Mouse (Mus musculus) MEL (cell line): ENCODE results near the gene Trnt1. TPM values are rescaled to one million over a fixed set of nuclear protein-coding genes. Genes with fewer than 3 reads are reported as not detected.

ENCODE experiments used
- DNase-seq: peaks from one replicate; pipeline ENCODE4 v3.0.0; 2011; ENCODE audit warnings: low read depth, low spot score
- H3K27ac ChIP-seq: 2 replicates; pipeline ENCODE4 v1.5.1; 2012; ENCODE audit warnings: low read depth, mild to moderate bottlenecking, control low read depth, low read length, moderate library complexity; ENCODE audit not compliant: control insufficient read depth
- H3K27me3 ChIP-seq, 2 experiments: fragments of 150-350 bp in 1 of 2; sonication (generic) in 1 of 2; 2 replicates each; pipeline ENCODE4 v1.6.1; 2012; ENCODE audit warnings: low read length in 2 of 2, mild to moderate bottlenecking in 2 of 2, improper control_type of control experiment in 1 of 2, moderate library complexity in 1 of 2; ENCODE audit not compliant: insufficient read depth in 2 of 2, control insufficient read depth in 1 of 2
- H3K36me3 ChIP-seq, 2 experiments: 2 replicates each; pipeline ENCODE4 v1.6.1; 2012 to 2014; ENCODE audit warnings: low read length in 2 of 2, improper control_type of control experiment in 1 of 2, inconsistent platforms in 1 of 2, mild to moderate bottlenecking in 1 of 2; ENCODE audit not compliant: insufficient read depth in 2 of 2, control insufficient read depth in 1 of 2
- H3K4me1 ChIP-seq, 2 experiments: fragments of 150-350 bp in 1 of 2; sonication (generic) in 1 of 2; 2 replicates each; pipeline ENCODE4 v1.6.1; 2012; ENCODE audit warnings: low read length in 2 of 2, improper control_type of control experiment in 1 of 2, mild to moderate bottlenecking in 1 of 2; ENCODE audit not compliant: insufficient read depth in 2 of 2, control insufficient read depth in 1 of 2
- H3K4me3 ChIP-seq, 2 experiments: fragments of 150-350 bp in 1 of 2; sonication (generic) in 1 of 2; 2 replicates each; pipeline ENCODE4 v1.5.1; 2012; ENCODE audit warnings: low read depth in 2 of 2, low read length in 2 of 2, mild to moderate bottlenecking in 2 of 2, moderate library complexity in 2 of 2, control low read depth in 1 of 2, improper control_type of control experiment in 1 of 2; ENCODE audit not compliant: control insufficient read depth in 1 of 2, insufficient read depth in 1 of 2
- H3K79me2 ChIP-seq: 2 replicates; pipeline ENCODE4 v1.6.1; 2012; ENCODE audit warnings: mild to moderate bottlenecking, low read length, moderate library complexity; ENCODE audit not compliant: control insufficient read depth, poor library complexity, insufficient read depth
- H3K9ac ChIP-seq: 2 replicates; pipeline ENCODE4 v1.6.1; 2012; ENCODE audit warnings: low read depth, mild to moderate bottlenecking, control low read depth, low read length, moderate library complexity; ENCODE audit not compliant: control insufficient read depth, poor library complexity, severe bottlenecking
- H3K9me3 ChIP-seq: fragments of 150-350 bp; sonication (generic); replicated peaks from 2 replicates; pipeline ENCODE4 v1.6.1; 2012; ENCODE audit warnings: mild to moderate bottlenecking, low read length, improper control_type of control experiment, moderate library complexity; ENCODE audit not compliant: insufficient read depth
- CHD1 ChIP-seq: IDR thresholded peaks from 2 replicates; pipeline ENCODE4 v1.6.1; 2012; ENCODE audit warnings: low read depth, mild to moderate bottlenecking, inconsistent platforms, low read length, improper control_type of control experiment
- CHD2 ChIP-seq: IDR thresholded peaks from 2 replicates; pipeline ENCODE4 v1.6.1; 2011; ENCODE audit warnings: low read length, improper control_type of control experiment
- CTCF ChIP-seq, 3 experiments: IDR thresholded peaks in 2 of 3; conservative IDR thresholded peaks in 1 of 3; 2 replicates each; pipeline ENCODE4 v1.5.1; 2011 to 2012; ENCODE audit warnings: low read length in 3 of 3, low read depth in 2 of 3, mild to moderate bottlenecking in 2 of 3, improper control_type of control experiment in 1 of 3, inconsistent platforms in 1 of 3, mixed read lengths in 1 of 3, moderate library complexity in 1 of 3; ENCODE audit not compliant: control insufficient read depth in 1 of 3, insufficient read depth in 1 of 3, poor library complexity in 1 of 3, severe bottlenecking in 1 of 3
- E2F4 ChIP-seq: IDR thresholded peaks from 2 replicates; pipeline ENCODE4 v1.6.1; 2011; ENCODE audit warnings: low read depth, low read length, improper control_type of control experiment, borderline replicate concordance
- HCFC1 ChIP-seq: IDR thresholded peaks from 2 replicates; pipeline ENCODE4 v1.6.1; 2012; ENCODE audit warnings: low read depth, mild to moderate bottlenecking, inconsistent platforms, low read length, improper control_type of control experiment, moderate library complexity
- JUND ChIP-seq: IDR thresholded peaks from 2 replicates; pipeline ENCODE4 v1.6.1; 2011; ENCODE audit warnings: low read depth, mild to moderate bottlenecking, improper control_type of control experiment, low read length
- KAT2A ChIP-seq: conservative IDR thresholded peaks from 2 replicates; pipeline ENCODE4 v1.6.1; 2012; ENCODE audit warnings: low read depth, low read length, improper control_type of control experiment, inconsistent platforms
- MAFK ChIP-seq: IDR thresholded peaks from 2 replicates; pipeline ENCODE4 v1.6.1; 2011; ENCODE audit warnings: low read depth, mild to moderate bottlenecking, low read length, improper control_type of control experiment, borderline replicate concordance
- MAZ ChIP-seq: IDR thresholded peaks from 2 replicates; pipeline ENCODE4 v1.6.1; 2012; ENCODE audit warnings: low read depth, mild to moderate bottlenecking, inconsistent platforms, low read length, improper control_type of control experiment
- MEF2A ChIP-seq: IDR thresholded peaks from 2 replicates; pipeline ENCODE4 v1.6.1; 2014; ENCODE audit warnings: low read depth, mild to moderate bottlenecking, inconsistent platforms, low read length, improper control_type of control experiment; ENCODE audit not compliant: poor library complexity, insufficient replicate concordance, severe bottlenecking; ENCODE audit errors: extremely low read depth
- NELFE ChIP-seq: IDR thresholded peaks from 2 replicates; pipeline ENCODE4 v1.6.1; 2011; ENCODE audit warnings: low read depth, low read length, improper control_type of control experiment
- POLR2A ChIP-seq, 2 experiments: IDR thresholded peaks; 2 replicates each; pipeline ENCODE4 v1.6.1; 2011 to 2012; ENCODE audit warnings: low read length in 2 of 2, mild to moderate bottlenecking in 2 of 2, control low read depth in 1 of 2, improper control_type of control experiment in 1 of 2, low read depth in 1 of 2, moderate library complexity in 1 of 2; ENCODE audit not compliant: control insufficient read depth in 1 of 2, insufficient read depth in 1 of 2, poor library complexity in 1 of 2
- POLR2AphosphoS2 ChIP-seq: IDR thresholded peaks from 2 replicates; pipeline ENCODE4 v1.6.1; 2011; ENCODE audit warnings: low read length, improper control_type of control experiment
- POLR2AphosphoS5 ChIP-seq: IDR thresholded peaks from 2 replicates; pipeline ENCODE4 v1.6.1; 2012; ENCODE audit warnings: low read depth, borderline replicate concordance, mild to moderate bottlenecking, inconsistent platforms, low read length, moderate library complexity, mixed read lengths
- RAD21 ChIP-seq: IDR thresholded peaks from 2 replicates; pipeline ENCODE4 v1.6.1; 2011; ENCODE audit warnings: mild to moderate bottlenecking, low read depth, low read length, improper control_type of control experiment
- SMC3 ChIP-seq: IDR thresholded peaks from 2 replicates; pipeline ENCODE4 v1.6.1; 2011; ENCODE audit warnings: low read depth, low read length, improper control_type of control experiment
- UBTF ChIP-seq: IDR thresholded peaks from 2 replicates; pipeline ENCODE4 v1.6.1; 2012; ENCODE audit warnings: low read depth, mild to moderate bottlenecking, inconsistent platforms, low read length, improper control_type of control experiment, moderate library complexity, borderline replicate concordance; ENCODE audit not compliant: insufficient read depth
- USF1 ChIP-seq: IDR thresholded peaks from 2 replicates; pipeline ENCODE4 v1.6.1; 2014; ENCODE audit warnings: low read depth, mild to moderate bottlenecking, inconsistent platforms, low read length, improper control_type of control experiment, moderate library complexity
- USF2 ChIP-seq, 2 experiments: IDR thresholded peaks; 2 replicates each; pipeline ENCODE4 v1.6.1; 2011 to 2012; ENCODE audit warnings: improper control_type of control experiment in 2 of 2, low read length in 2 of 2, borderline replicate concordance in 1 of 2, inconsistent platforms in 1 of 2, low read depth in 1 of 2, mild to moderate bottlenecking in 1 of 2; ENCODE audit not compliant: insufficient read depth in 1 of 2
- ZMIZ1 ChIP-seq: IDR thresholded peaks from 2 replicates; pipeline ENCODE4 v1.6.1; 2012; ENCODE audit warnings: low read depth, mild to moderate bottlenecking, inconsistent platforms, low read length, improper control_type of control experiment, moderate library complexity
- polyA plus RNA-seq, 2 experiments: library from polyadenylated mRNA; stranded (reverse) in 1 of 2; unstranded in 1 of 2; fragments of >175 nt in 1 of 2; fragments of >200 nt in 1 of 2; gene quantifications; 2 replicates each; pipeline versions ENCODE4 v1.2.1 to v1.2.4; 2012; ENCODE audit warnings: low replicate concordance in 2 of 2, low read depth in 1 of 2; ENCODE audit not compliant: insufficient read length in 2 of 2, insufficient read depth in 1 of 2, missing spikeins in 1 of 2
- total RNA-seq: library from RNA; depleted of rRNA; stranded (reverse); fragments of 300-350 nt; gene quantifications from 2 replicates; pipeline ENCODE4 v1.2.3, GENCODE M21; 2012

The Trnt1 gene
- total and polyA plus RNA-seq, 3 experiments, result 63.9 to 131 (median 87.1) TPM

DNA sequence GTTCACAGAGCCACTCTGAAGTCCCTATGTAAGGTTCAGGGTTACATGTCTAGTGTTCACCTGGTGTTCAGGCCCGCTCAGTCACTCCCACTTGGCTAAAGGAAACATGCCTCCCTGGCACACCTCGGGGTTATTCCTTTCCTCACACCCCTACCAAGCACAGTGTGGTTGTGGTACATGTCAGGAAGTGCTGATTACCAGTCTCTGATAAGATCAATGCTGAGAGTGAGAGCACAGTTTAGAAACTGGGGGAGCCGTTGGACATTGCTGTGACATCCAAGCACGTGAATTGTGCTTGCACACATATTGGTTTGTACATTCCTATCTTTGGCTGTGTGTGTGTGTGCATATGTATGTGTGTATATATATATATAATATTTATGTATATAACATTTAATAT lies 36.4 kb upstream of the Trnt1 start:
- Histone ChIP-seq H3K9me3 (no peaks in the 10 kb centered on the region), H3K36me3 (peaks cover 0 to 12% of the 10 kb centered on the region in 2 experiments; a peak in 2 of 4 replicates), H3K27me3 (no peaks in the 10 kb centered on the region), H3K79me2 (no peaks in the 10 kb centered on the region), H3K4me1 (peaks cover 4 to 9% of the 10 kb centered on the region in 2 experiments; a peak in 3 of 4 replicates), H3K27ac (no peak overlapping the region), H3K9ac (no peak overlapping the region), H3K4me3 (no peak overlapping the region)
- no peak for DNase-seq
- no peak for TF ChIP-seq HCFC1
- no peak for TF ChIP-seq CHD1
- no peak for TF ChIP-seq CTCF (IDR thresholded peaks at IDR 0.05 in 2 of 3, conservative IDR thresholded peaks at IDR 0.05 in 1 of 3; ENCODE audit: control insufficient read depth in 1 of 3, insufficient read depth in 1 of 3, low read depth in 2 of 3, low read length in 3 of 3, poor library complexity in 1 of 3, severe bottlenecking in 1 of 3)
- no peak for TF ChIP-seq UBTF
- no peak for TF ChIP-seq SMC3
- TF ChIP-seq E2F4, result no peak
- no peak for TF ChIP-seq MEF2A
- TF ChIP-seq CHD2, result no peak

GRCm38 (mm10) chr6:106738229-106738628 lies 30.7 kb upstream of the Trnt1 start:
- Histone ChIP-seq H3K4me1 (no peaks in the 10 kb centered on the region), H3K9ac (no peak overlapping the region), H3K36me3 (no peaks in the 10 kb centered on the region), H3K27ac (no peak overlapping the region), H3K79me2 (no peaks in the 10 kb centered on the region), H3K4me3 (no peak overlapping the region), H3K9me3 (no peaks in the 10 kb centered on the region), H3K27me3 (no peaks in the 10 kb centered on the region)
- TF ChIP-seq USF2 (IDR thresholded peaks at IDR 0.05; ENCODE audit: borderline replicate concordance in 1 of 2, insufficient read depth in 1 of 2, low read depth in 1 of 2, low read length in 2 of 2) (no peak), RAD21 (no peak), POLR2AphosphoS5 (no peak), JUND (no peak), KAT2A (no peak), USF1 (no peak), POLR2A (IDR thresholded peaks at IDR 0.05; ENCODE audit: control insufficient read depth in 1 of 2, insufficient read depth in 1 of 2, low read depth in 1 of 2, low read length in 2 of 2, poor library complexity in 1 of 2) (no peak), ZMIZ1 (no peak), MAZ (no peak), MAFK (no peak), POLR2AphosphoS2 (no peak), NELFE (no peak), CHD2 (no peak)
- no peak for DNase-seq
